Mouse (Mus musculus): Measurements from ENCODE around the gene Olfr1223.
"Not testable (repeated sequence)": the region's sequence is repeated elsewhere in the genome, so short reads cannot be mapped to it uniquely, and the experiment has no call there.

DNA sequence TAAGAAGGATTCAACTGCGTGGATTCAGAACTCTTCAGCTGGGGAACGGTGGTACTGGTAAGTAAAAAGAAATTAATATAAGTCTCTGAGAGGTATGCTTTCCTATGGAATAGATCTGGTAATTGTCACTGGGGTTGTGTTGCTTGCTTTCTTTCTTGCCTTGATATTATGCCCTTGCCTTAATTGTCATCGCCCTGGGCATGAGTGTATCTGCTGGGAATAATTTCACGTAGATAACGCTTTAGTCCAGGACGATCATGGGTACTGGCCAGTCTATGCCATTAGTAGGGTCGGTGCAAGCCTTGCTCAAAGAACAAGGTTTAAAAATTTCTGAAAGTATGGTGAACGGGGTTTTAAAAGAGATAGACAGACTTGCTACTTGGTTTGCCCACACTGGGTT, 12.6 kb upstream of the Olfr1223 start, which contains the start of gene Olfr1224-ps1:
- TF ChIP-seq CTCF (IDR thresholded peaks at IDR 0.05; ENCODE audit: low read depth, low read length); POLR2A (IDR thresholded peaks at IDR 0.05; ENCODE audit: insufficient read depth, low read length); EP300 (IDR thresholded peaks at IDR 0.05; ENCODE audit: insufficient read depth, low read depth, low read length): not testable (repeated sequence)

Data from ES-Bruce4 (cell line).